In the genomic region with DNA sequence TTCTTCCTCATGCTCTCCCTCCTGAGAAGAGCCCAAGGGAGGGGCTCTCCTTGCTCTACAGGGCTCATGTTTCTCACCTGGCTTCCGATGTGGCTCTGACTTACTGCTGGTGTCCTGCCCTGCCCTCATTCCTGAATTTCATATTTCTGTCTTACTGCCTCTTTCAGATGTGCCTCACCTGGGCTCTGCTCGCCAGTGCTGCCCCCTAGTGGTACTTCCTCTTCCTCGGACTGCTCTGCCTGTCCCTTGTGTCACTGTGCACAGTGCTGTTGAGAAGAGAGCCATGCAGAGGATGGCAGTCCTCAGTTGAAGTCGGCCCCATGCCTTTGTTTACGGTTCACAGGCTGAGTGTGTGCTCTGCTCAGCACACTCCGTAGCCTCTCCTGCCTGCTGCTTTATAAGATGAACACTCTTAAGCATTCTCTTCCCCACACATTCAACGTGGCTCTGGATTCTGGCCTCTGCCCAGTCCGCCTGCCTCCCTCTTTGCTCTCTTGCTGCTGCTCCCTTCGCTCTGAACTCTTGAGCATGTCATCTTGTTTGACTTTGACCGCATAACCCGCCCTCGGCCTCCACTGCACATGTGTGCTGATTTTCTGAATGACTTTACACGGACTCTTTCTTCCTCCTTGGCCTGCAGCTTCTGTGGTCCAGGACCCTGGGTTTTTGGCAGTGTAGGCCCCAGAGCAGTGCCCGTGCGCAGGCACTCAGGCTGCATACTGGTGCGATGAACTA, we compare ENCODE assay signal across 8 mouse cellular contexts.
A peak's percentile ranks its signal among the peaks of the same experiment; 100 is the strongest.
DNase-seq lines count a peak whose midpoint lies in the region; ATAC-seq lines count a peak whose summit lies in the region.
"Had no signal": no experiment of that assay in that cellular context is flagged by ENCODE, and none has a peak within 500 bp of the region (broad histone marks: within the 10 kb centered on the region; RNA-seq: fewer than 3 reads in every experiment).

No protein-coding gene starts in this region.

- no peak overlapping the region for H3K4me3 ChIP-seq in forebrain, embryonic 10.5 days
- H3K4me3 ChIP-seq in hindbrain, embryonic 12.5 days: no peak overlapping the region
- H3K4me3 ChIP-seq: limb, embryonic 15.5 days had no signal

- H3K9ac ChIP-seq in hindbrain, embryonic 12.5 days: 0 out of 2 replicates have a peak overlapping the region, but pooled peaks have one; percentile 13
- H3K9ac ChIP-seq: limb, embryonic 15.5 days had no signal

- 70% methylated on average over 16 of the region's 16 CpGs for WGBS in forebrain, embryonic 10.5 days
- WGBS in hindbrain, embryonic 12.5 days: 69% methylated on average over 16 of the region's 16 CpGs

- no peak overlapping the region for H3K4me2 ChIP-seq in hindbrain, embryonic 12.5 days (replicated peaks)
- H3K4me2 ChIP-seq: limb, embryonic 15.5 days had no signal

- H3K27ac ChIP-seq in forebrain, embryonic 10.5 days: no peak overlapping the region; the same call in 1 of the 2 replicates
- no peak overlapping the region for H3K27ac ChIP-seq in hindbrain, embryonic 12.5 days
- H3K27ac ChIP-seq: limb, embryonic 15.5 days had no signal

- peak; percentile 18 for DNase-seq in MEL-GATA-1-ER (ENCODE audit: extremely low read depth, low read depth)
- peak; percentile 85 for DNase-seq in brain, adult 2 months (ENCODE audit: low read depth, low spot score)
- peak; percentile 62 for DNase-seq in forebrain, embryonic 10.5 days (ENCODE audit: extremely low spot score, low spot score)
- peak; percentile 44 to 62 for DNase-seq in layer of hippocampus, postnatal 36 days
- DNase-seq in lung, postnatal 4 days: peak; percentile 66 to 78
- peak; percentile 72 to 90 for DNase-seq in spleen, postnatal 4 days (ENCODE audit: low spot score in 2 of 2)

- H3K27me3 ChIP-seq in forebrain, embryonic 10.5 days (ENCODE audit: poor library complexity, severe bottlenecking): no peaks in the 10 kb centered on the region
- no peaks in the 10 kb centered on the region for H3K27me3 ChIP-seq in hindbrain, embryonic 12.5 days
- H3K27me3 ChIP-seq: limb, embryonic 15.5 days had no signal

- peaks cover 67% of the 10 kb centered on the region for H3K4me1 ChIP-seq in forebrain, embryonic 10.5 days
- H3K4me1 ChIP-seq in hindbrain, embryonic 12.5 days: peaks cover 71% of the 10 kb centered on the region

- H3K36me3 ChIP-seq in forebrain, embryonic 10.5 days (replicated peaks): no peaks in the 10 kb centered on the region
- no peaks in the 10 kb centered on the region for H3K36me3 ChIP-seq in hindbrain, embryonic 12.5 days
- H3K36me3 ChIP-seq: limb, embryonic 15.5 days had no signal

- no peaks in the 10 kb centered on the region for H3K9me3 ChIP-seq in forebrain, embryonic 10.5 days
- no peaks in the 10 kb centered on the region for H3K9me3 ChIP-seq in hindbrain, embryonic 12.5 days (replicated peaks)
- H3K9me3 ChIP-seq: limb, embryonic 15.5 days had no signal

- peak; percentile 39; the same call in 1 of the 2 replicates for ATAC-seq in hindbrain, embryonic 12.5 days (ENCODE audit: low FRiP score)

Comparison
In these comparisons a context has a peak if more than half of its experiments do, and no peak if none do; other contexts are left out.
1. DNase-seq: peak in every context shown above with its lines; median percentile 85 in brain, adult 2 months; 81 in spleen, postnatal 4 days; 72 in lung, postnatal 4 days; 62 in forebrain, embryonic 10.5 days; 53 in layer of hippocampus, postnatal 36 days; 18 in MEL-GATA-1-ER.